Mouse (Mus musculus) adrenal gland, adult 10 weeks (tissue): ENCODE data around the gene Ubac1. TPM values are rescaled to one million over a fixed set of nuclear protein-coding genes. Genes with fewer than 3 reads are reported as not detected.

Experiments used
- polyA plus RNA-seq: library from polyadenylated mRNA; stranded (reverse); fragments of 350-450 nt; fragmentation: Illumina TruSeq; extraction: RNeasy Lipid Tissue Mini Kit (QIAGEN cat#74804); gene quantifications from one replicate; pipeline ENCODE4 v1.2.3, GENCODE M21; 2014; ENCODE audit warnings: low read depth, low replicate concordance

Ubac1 gene
- 22.3 TPM for polyA plus RNA-seq

GRCm38 (mm10) chr2:26021561-26022257 lies at the start of gene Ubac1:
Gene Ubac1 (minus strand): TSS chr2:26021747.

GRCm38 (mm10) chr2:25983159-25983907 lies 38.2 kb downstream of the Ubac1 start, which contains the start of gene Camsap1:
Gene Camsap1 (minus strand): TSS chr2:25983282.

Other genes starting within 250 kb of the Ubac1 start
- not detected for gene Lcn11, start 244.7 kb downstream of the Ubac1 start, polyA plus RNA-seq
- not detected for gene Gm13539, start 239.5 kb downstream of the Ubac1 start, polyA plus RNA-seq
- gene Glt6d1, start 205.9 kb downstream of the Ubac1 start, polyA plus RNA-seq = not detected
- not detected for gene Lcn9, start 198.6 kb downstream of the Ubac1 start, polyA plus RNA-seq
- gene Sohlh1, start 174.5 kb downstream of the Ubac1 start, polyA plus RNA-seq = not detected
- 0.41 TPM for gene Kcnt1, start 158.0 kb downstream of the Ubac1 start, polyA plus RNA-seq
- gene Camsap1, start 38.5 kb downstream of the Ubac1 start, polyA plus RNA-seq = 33.2 TPM
- gene Nacc2, start 101.5 kb upstream of the Ubac1 start, polyA plus RNA-seq = 17.0 TPM
- not detected for gene Lhx3, start 186.5 kb upstream of the Ubac1 start, polyA plus RNA-seq
- gene Qsox2, start 215.8 kb upstream of the Ubac1 start, polyA plus RNA-seq = 21.0 TPM